Mouse (Mus musculus): ENCODE results near the gene BC048679.
A peak's percentile ranks its signal among the peaks of the same experiment; 100 is the strongest.
"Not testable (repeated sequence)": the region's sequence is repeated elsewhere in the genome, so short reads cannot be mapped to it uniquely, and the experiment has no call there.

BC048679 gene

DNA sequence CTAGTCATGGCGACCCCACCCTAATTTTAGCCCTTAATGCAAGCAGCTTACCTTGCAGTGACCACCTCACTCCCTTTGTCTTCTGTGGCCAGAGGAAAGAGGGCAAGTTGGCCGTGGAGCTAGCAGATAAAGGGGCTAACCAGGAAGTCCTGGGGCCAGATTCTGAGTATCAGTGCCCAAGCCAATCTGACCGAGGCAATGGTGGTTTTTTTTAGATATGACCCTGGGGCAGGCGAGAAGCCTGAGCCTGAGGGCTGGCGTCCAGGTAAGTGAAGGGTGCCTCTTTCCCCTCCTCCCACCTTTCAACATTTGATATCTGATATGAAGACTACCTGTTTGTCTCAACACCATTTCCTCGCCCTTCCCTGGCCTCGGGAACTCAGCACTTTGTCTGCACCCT, at the start of gene BC048679:
TSS of gene BC048679 (minus strand) at position 101 of the 400 bp plus-strand sequence.
- DNase-seq (ENCODE audit: low spot score in 2 of 2): no peak

DNA sequence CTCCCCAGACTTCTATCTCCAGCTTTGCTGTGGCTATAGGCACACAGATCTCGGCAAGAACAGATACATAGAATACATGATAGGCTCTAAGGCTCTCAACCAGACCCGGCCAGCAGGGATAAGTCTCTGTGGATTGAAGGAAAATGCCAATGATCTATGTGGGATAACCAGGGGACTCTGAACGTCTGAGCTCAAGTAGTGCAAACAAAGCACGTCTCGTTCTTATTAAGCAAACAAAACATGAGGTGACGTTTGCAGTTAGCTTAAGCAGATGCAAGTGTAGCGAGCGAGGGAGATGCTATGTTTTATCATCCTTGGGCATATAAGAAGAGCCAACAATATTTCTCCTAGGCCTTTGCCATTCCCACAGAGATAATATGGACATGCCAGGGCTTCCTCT, 44.9 kb upstream of the BC048679 start:
- no peak for DNase-seq (ENCODE audit: low spot score in 2 of 2)

DNA sequence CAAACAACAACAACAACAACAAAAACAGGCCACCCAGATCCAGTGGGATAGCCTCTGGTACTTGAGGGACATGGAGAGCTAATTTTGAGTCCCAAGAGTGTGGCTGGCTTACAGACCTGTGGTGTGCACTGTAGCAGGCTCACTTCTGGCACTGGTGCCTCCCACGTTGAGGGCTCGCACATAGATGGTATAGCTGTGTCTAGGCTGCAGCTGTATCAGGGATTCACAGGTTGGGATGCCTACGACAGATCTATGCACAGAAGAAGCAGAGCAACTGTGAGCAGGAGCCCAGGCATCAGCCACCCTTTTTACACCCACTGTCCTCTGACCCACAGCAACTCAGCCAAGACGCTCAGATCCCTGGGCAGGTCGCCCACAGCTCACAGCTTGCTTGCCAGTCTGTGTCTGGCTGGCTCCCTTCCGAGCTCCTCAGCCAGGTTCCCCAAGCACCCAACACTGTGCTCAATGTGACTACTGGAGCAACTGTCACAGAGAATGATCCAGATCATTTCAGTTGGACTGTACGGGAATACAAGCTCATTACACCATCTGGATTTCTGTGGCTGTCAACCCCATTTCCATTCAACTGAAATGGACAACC, 43.9 kb upstream of the BC048679 start:
- DNase-seq (ENCODE audit: low spot score in 2 of 2): no peak

DNA sequence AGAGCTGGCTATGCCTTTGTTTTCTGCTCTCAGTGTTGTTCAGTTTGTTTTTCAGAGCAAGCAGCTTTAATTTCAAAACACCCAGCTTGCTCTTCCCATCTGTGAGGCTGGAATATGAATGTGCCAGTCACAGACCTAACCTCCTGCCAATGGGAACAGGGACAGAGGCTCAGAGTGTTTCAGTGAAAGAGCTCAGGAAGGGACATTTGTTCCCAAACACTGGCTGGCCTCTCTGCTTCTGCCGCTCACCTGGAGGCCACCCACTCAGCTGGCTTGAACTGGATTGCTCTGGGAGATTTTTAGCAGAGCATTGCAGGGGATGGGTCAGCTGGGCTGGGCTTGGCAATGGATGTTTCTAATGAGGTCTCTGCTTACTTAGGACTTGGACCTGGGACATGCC, 42.9 kb upstream of the BC048679 start:
- no peak for DNase-seq (ENCODE audit: low spot score in 2 of 2)

DNA sequence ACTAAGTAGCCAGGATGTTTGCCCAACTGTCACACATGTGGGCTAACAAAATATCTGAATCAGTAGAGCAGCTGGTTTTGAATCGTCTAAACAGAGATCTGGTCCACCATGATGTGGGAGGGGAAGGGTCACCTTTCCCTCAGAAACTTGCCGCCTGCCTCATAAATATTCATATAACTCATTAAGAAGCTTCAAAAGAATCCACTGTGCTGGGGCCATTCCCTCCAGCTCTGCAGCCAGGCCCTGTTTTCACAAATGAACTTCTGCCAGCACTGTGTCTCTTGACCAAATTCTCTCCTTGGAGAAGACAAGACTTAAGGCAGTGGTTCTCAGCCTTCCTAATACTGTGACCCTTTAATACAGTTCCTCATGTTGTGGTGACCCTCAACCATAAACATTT, 41.5 kb upstream of the BC048679 start:
- DNase-seq (ENCODE audit: low spot score in 2 of 2): no peak

DNA sequence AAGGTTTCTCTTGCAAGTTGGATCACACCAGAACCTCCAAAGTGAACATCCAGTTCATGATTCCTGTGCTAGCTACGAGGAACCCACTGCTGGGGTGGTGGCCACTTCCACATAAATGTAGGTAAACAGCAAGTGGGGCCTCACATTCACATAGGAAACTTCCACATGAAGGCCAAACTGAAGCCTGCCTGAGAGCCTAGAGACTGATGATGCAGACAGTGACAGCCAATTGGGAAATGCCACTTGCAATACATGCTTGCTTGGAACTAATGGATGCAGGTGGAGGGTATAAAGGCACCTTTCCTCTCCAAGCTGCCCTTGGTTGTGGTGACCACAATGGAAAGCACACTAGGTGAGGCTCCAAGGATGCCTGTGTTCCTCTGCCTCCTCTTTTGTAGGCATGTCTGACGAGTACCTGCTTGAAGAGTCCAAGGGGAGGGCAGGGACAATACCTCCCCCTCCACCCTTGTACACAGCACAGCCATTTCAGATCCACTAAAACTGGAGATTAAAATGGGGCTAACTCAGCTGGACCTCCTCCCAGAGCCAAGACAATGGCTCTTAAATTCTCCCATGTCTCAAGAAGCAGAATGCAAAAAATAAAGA, 40.1 kb upstream of the BC048679 start:
- DNase-seq (ENCODE audit: low spot score in 2 of 2): no peak

DNA sequence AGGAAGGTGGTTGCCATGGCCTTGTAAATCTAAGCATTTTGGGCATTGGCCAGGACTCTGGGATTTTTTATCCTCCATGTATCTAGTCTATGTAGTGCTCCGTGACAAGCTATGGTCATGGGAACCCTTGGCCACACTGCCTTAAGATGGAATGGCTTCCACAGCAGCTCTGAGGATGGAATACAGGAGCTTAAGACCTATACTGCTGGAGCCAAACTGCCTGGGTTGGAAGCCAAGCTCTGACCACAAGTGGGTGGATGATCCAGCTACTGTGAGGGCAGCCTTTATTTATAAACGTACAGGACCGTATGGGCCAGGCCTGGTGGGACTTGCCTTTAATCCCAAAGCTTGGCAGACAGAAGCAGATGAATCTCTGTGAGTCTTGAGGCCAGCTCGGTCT, 38.4 kb upstream of the BC048679 start:
- DNase-seq (ENCODE audit: low spot score in 2 of 2): no peak

DNA sequence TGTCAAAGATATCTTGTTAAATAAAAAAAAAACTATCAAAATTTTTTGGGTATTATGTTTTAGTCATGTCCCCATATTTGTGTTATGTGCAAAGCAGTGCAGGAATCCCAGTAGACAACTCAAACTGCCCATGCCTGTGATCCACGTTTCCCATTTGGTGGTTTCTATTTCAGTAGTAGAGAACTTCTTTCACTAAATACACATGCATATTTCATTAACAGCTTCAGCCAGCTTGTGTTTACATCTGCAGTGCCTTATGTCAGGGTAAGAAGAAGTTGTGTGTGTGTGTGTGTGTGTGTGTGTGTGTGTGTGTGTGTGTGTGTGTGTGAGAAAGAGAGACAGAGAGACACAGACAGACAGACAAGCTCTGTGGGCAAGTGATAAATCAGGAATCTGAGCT, 33.4 kb upstream of the BC048679 start:
- DNase-seq (ENCODE audit: low spot score in 2 of 2): no peak

DNA sequence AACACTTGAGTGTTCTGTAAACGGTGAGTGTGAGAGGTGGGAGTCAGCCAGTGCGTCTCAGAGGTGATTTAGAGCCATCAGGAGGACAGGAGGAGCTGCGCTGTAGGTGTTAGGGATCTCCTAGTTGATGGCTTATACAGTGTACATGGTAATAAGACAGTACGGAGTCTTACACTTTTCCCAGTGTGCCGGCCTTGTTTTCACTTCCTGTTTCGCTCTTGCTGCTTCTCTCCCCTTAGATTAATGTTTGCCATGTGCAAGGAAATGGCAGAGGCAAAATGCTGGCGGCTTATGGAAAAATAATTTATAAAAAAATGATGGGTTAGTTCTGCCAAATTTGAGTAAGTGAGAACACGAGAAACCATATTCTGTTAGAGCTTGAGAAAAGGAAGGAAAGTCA, 30.8 kb upstream of the BC048679 start:
- DNase-seq (ENCODE audit: low spot score in 2 of 2): no peak

DNA sequence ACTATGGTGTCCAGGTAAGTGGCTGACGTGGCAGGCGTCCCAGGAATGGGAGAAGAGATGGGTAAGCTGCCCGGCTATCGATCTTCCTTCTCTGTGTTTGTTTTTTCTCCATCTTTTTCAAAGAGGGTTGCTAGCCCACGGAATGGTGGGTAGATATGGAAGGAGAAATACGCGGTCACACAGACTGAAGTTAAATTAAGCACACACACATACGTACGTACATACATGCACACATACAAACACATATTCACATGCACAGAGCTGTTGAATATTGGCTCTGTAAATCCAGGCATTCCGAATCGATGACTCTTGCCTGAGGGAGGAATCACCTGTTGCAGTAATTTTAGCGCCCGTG, 25.6 kb upstream of the BC048679 start:
- DNase-seq (ENCODE audit: low spot score in 2 of 2): no peak

DNA sequence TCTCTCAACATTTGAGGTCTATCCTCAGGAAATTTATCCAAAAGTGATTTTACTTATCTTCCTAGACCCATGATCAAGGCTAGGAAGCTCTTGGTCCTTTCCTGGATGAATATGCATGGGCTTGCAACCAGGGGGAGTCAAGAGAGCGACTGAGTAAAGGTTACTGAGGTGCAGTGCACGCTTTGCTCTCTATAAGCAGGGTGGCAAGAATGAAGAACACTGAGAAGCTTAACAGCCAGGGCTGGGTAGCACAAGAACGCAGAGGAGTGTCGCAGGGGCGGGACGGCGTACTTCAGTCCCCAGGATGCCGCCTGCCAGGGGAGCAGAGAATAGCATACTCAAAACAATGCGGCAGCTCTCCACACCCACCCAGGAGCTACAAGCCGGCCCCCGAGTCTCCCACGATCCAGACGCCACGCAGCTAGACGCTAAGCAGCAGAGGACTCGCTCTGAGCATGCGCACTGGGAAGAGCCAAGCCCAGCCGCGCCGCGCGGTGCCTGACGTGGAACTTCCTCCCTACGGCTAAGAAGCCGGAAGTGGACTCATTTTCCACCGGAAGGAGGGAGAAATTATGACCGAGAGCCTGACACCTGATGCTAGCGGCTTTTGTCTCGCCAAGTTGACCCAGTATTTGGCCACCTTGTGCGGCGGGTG, 25.1 kb upstream of the BC048679 start:
- peak; percentile 72 to 85 for DNase-seq (ENCODE audit: low spot score in 2 of 2)

DNA sequence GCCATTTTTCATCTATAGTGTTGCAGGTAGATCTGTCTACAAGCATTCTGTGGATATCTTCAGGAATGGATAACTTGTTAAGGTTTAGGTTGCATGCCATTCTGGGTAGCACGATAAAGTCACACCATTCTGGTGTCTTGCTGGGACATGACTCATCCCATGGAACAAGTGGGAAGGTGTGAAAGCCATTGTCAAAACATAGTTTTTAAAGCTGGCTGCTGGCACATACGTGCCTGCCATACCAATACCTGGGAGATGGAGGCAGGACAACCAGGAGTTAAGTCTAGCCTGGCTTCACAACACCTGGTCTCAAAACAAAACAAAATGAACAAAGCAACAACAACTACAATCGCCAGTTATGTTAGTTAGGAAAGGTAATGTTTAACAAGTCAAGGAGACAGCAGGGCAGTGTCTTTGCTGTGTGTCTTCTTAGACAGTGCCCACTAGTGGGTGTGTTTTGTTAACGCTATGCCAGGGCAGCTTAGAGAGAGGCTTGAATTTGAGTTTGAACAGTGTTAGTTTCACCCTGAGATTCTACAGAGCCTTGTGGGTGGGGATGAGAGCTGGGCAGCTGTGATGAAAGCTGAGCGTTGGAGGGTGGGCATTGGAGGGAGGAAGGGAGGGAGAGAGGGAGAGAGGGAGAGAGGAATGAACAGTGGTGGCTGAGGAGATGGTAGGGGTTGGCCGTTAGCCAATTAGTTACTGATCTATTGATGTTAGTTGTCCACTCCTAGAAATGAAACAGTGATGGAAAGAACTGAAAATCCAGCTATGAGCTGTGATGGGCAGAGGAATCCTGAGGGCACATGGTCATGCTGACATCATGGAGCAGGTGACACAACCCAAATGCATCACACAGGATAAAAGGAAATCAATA, 18.3 kb upstream of the BC048679 start:
- DNase-seq (ENCODE audit: low spot score in 2 of 2): no peak

DNA sequence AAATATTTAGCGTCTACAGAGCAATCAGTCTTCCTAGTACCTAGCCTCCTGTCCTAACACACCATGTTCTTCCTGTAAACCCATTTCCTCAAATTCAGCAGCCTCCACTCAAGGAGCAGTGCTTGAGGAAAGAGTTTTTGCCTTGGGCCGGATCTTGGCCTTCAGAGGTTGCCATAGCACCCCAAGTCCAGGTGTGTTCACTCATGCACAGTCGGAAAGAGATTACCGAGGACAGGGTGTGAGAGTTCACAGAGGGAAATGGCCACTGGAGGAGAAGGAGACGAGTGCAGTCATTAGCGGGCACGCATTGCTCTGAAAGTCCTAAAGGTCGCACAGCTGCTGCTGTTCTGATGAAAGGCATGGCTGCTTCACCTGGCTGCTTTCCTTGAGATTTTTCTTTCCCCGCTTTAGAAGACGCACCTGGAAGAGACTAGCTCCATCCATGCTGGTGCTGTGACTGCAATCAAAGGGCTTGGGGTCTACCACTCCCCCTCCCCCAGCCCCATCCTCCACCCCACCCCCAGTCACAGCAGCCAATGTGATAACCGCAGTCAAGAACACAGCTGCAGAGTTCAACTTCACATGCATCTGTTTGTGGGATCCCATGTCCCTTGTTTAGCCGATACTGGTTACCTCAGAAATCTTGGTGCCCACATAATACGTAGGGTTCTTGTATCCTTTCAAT, 17.0 kb upstream of the BC048679 start:
- DNase-seq (ENCODE audit: low spot score in 2 of 2): no peak

DNA sequence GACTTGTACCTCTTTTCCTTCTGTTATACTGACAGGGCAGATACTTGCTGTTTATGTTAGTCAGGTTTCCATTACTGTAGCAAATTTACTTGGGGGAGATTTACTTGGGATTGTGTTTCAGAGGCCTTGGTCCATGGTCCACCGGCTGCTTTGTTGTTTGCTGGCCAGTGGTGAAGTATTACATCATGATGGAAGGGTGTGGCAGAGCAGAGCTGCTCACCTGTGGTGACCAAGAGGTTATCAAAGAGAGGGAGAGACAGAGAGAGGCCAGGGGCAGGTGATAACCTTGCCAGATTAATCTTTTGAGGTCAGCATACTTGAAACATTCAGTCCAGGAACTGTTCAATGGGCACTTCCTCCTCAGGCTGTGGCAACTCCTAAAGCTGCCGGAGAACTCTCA, 3.0 kb upstream of the BC048679 start:
- no peak for DNase-seq (ENCODE audit: low spot score in 2 of 2)

DNA sequence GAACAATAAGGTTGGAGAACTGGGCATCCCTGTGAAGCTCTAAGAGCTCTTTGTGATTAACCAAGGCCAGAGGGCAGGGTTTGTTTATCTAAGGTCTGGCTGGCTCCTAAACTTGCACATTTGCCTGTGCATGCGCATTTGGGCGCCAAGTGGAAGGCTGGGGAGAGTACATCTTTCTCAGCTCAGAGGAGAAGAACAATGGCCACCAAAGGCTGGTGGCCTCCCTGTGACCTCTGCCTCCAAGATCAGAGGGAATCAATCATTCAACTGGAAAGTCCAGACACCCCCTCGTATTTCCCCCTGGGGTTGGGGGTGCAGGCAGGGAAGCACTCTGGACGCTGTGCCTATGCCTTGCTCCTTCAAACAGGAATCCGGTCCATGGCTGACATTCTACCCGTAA, 910 bp downstream of the BC048679 start:
- DNase-seq (ENCODE audit: low spot score in 2 of 2): no peak

DNA sequence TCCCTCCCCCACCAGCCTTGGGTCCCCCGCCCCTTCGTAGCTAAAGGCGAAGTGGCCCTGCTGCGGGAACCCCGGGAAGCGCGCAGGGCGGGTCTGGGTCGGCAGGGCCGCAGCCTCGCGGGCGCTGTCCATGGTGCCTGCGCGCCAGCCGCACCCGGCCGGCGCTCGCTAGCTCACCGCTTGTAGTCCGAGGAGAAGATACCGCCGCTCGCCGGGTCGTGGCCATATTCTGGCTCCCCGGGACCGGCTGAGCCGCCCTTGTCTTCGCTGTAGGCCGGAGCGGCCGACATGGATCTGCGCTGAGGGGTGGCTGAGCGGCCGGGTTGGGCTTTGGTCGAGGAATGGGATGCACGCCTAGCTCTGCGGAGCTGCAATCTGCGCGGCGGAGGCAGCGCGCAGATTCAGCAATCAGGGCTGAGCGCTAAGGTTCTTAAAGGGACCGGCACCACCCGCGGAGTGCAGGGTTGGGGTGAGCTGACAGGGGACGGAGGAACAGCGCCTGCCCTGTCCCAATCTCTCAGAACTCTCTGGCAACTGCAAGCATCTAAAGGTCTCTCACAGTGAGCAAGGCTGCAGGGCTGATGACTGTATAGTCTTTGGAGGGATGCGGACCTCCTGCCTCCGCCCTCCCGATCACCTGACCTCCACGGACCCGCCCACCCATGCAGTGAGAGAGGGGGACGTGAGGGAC, 4.6 kb downstream of the BC048679 start, which contains the start of gene Ap3b2:
TSS of gene Ap3b2 (minus strand) at position 595 of the 691 bp plus-strand sequence.
- peak; percentile 29 to 60 for DNase-seq (ENCODE audit: low spot score in 2 of 2)

DNA sequence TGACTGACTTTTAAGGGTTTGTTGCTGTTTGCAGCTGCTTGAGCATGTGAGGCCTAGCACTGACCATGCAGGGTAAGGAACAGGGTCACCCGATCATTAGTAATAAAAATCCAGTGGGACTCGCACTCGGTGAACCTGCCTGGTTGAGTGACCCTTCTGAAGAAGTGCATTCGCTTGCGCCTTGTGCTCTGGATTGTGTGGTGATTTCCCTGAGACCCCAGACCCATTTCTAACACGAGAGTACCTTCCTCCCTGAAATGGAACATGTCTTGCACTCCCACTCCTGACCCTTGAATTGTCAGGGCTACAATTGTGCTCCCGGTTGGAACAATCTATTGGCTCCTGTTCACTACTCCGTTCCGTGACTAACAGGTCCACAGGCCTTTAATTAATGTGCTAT, 5.5 kb downstream of the BC048679 start:
- DNase-seq (ENCODE audit: low spot score in 2 of 2): no peak

DNA sequence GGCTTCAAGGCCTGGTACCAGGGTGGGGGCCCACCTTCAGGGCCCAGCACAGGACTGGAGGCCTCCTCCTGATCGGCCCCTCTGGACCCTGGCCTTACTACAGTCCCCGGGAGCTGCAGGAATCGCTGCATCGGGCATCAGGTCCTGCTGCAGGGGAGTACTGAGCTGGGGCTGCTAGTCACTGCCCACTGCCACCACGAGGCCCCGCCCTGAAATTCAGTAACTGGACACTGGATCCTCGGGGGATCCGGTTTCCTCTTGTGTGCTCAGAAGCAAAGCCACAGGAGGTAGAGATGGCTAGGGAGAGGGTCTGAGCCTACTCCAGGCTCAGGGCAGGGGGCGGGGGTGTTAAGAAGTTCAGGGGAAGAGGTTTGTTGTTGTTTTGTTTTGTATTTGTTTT, 8.4 kb downstream of the BC048679 start:
- no peak for DNase-seq (ENCODE audit: low spot score in 2 of 2)

DNA sequence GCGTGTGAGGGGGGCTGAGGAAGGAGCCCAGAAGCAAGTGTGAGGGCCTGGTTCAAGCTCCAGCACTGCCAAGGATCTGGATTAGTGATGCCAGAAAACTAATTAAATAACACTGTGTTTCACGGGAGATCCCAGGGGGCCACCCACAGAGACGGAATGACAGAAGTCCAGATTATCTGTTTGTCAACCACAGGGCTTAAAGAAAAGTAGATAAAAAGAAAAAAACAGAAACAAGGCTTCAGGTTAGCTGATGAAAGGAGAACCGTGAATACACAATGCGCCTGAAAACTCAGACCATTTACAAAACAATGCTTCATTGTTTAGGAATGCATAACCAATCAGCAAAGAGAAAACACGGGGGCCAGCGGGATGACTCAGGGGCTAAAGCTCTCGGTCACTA, 17.3 kb downstream of the BC048679 start:
- no peak for DNase-seq (ENCODE audit: low spot score in 2 of 2)

DNA sequence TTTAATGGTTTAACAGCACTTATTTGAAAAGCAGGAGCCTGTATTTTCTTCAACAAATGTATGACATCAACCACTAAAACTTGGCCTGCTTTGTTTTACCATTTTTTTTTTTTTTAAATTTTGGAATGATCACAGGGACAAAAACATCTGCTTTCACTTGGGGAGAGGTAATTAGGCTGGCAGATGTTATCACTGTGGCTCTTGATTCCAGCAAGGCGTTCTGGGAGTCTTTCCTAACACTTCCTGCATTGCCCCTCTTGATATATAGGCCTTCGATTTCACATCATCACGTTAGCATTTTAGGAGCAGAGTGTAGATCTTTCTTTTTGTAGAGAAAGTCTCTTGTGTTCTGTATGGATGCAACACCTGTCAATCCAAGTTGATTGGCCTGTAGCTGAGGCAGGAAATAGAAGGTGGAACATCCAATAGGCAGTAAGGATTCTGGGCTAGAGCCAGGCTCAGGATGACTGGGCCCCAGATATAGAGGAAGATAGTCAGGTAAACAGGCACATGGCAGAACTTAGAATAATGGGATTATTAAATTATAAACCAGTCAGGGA, 18.5 kb downstream of the BC048679 start:
- no peak for DNase-seq (ENCODE audit: low spot score in 2 of 2)

DNA sequence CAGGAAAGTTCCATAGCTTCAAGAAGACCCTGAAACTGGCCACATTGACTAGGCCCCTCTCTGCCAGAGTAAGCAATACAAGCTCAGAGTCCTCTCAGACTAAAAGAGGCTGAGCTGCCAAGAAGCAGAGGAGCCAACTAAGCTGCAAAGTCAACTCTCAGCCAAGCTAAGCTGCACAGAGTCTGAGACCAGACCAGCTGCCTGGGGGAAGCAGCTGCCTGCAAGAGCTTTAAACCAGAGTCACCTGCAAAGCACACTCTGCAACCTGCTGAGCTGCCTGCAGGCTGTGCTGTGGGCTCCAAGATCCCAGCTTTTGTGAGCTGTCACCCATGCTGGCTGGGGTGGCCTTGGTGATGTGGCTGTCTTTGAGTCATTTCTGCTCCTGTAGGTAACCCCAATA, 19.8 kb downstream of the BC048679 start:
- not testable (repeated sequence) for DNase-seq (ENCODE audit: low spot score in 2 of 2)
